Mouse (Mus musculus): ENCODE data around the gene Sav1.

DNA sequence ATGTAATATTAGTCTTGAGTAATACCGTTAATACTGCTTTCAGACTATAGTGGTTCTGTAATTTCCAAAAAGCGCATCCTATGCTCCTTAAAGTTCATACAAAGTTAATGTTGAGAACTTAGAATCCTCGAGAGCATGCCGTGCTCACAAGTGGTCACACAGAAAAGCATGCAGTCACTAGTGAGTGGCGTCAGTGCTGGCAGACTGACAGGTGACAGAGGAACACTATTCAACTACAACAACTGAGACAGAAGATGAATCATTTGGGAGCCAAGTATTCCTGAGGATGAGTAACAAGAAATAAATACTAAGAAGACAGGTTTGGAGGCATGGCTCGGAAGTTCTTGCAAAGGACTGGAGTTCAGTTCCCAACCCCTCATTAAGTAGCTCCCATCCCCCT lies 19.7 kb downstream of the Sav1 start:
- TF ChIP-seq POLR2A (IDR thresholded peaks at IDR 0.05; ENCODE audit: insufficient read depth, low read depth, low read length): no peak
- no peak for TF ChIP-seq CTCF (IDR thresholded peaks at IDR 0.05)
- TF ChIP-seq EP300 (IDR thresholded peaks at IDR 0.05; ENCODE audit: insufficient read depth, low read depth, low read length): no peak

Data from heart, adult 2 months (tissue).